Mouse (Mus musculus) mouse embryonic stem cell (cell line): Measurements from ENCODE around the gene Batf.

ENCODE experiments used
- in situ Hi-C, 2 experiments: fragments of 300-500 bp; cut with MboI; formaldehyde crosslinking; loops; 1 replicate in 1 of 2; 3 replicates in 1 of 2; pipeline ENCODE4 v1.14.3; 2019 to 2020; ENCODE audit warnings: low sequenced_read_pairs in 2 of 2, low pct_unique_long_range_greater_than_20kb in 1 of 2, mixed read lengths in 1 of 2; ENCODE audit not compliant: unreplicated experiment in 1 of 2

Batf gene

DNA sequence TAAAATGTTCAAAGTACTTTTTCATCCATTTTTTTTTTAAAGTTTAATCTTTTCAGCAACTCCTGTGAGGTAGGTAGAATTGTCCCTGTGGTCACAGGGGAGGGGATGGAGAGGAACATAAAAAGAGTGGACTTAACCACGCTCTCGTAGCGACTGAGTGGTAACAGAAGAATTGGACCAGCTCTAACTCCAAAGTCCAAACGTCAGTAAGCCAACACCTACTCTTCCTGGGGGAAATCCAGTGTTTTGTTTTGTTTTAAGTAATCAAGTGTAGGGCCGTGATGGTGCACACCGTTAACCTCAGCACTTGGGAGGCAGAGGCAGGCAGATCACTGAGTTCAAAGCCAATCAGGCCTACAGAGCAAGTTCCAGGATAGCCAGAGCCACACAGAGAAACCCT is 65.6 kb downstream of the Batf start:
- in situ Hi-C loops, result no loop called here

DNA sequence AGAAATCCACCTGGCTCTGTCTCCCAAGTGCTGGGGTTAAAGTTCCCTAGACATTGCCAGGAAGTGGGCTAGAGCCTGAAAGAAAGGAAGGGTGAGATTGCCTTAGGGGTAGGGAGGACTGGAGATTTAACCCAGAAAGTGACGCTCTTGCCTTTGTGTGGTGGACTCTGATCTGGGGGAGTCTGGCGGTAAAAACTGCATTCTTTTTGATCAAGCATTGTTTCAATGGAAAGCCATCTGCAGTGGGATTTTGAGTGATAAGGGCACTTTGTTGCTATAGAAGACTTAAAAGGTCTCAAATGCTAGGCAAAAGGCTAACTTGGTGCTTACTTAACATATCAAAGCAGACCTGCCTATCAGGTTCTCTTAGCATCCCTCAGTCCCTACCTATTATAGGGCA is 66.8 kb downstream of the Batf start:
- in situ Hi-C loops, result no loop called here

GRCm38 (mm10) chr12:85754611-85755265 is 68.3 kb downstream of the Batf start:
- in situ Hi-C loops, result no loop called here

DNA sequence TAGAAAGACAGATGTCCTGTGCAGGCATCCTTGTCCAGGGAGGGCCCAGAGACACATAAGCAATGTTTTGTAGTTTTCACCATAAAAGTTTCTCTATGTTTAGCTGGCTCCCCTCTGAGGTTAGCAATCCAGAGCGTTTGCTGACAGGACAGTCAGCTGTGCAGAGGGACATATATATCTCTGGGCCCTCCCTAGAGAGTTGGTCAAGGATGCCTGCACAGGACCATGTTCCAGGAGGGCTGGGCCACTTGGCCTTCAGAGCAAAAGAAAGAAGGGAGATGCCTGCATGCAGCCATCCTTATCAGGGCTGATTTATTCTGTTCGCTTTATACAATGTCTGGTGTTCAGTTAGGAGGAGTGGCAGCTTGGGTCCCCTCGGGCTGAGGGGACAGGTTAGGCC is 70.0 kb downstream of the Batf start:
- in situ Hi-C loops, result no loop called here

GRCm38 (mm10) chr12:85757074-85757473 is 70.6 kb downstream of the Batf start:
- in situ Hi-C loops, result no loop called here
